16 mouse cellular contexts compared by ENCODE assay signal in genomic region chr2:121610008-121610884, GRCm38 (mm10).
DNase-seq lines count a peak whose midpoint lies in the region; ATAC-seq and TF ChIP-seq lines count a peak whose summit lies in the region.
"Had no signal": no experiment of that assay in that cellular context is flagged by ENCODE, and none has a peak within 500 bp of the region (broad histone marks: within the 10 kb centered on the region; RNA-seq: fewer than 3 reads in every experiment).

No protein-coding gene starts in this region.

- H3K9ac ChIP-seq in forebrain, postnatal 0 days = no peak overlapping the region
- no peak overlapping the region for H3K9ac ChIP-seq in forebrain, embryonic 11.5 days (ENCODE audit: low read length)
- no peak overlapping the region for H3K9ac ChIP-seq in neural tube, embryonic 11.5 days (ENCODE audit: low read length)
- H3K9ac ChIP-seq in midbrain, embryonic 12.5 days (replicated peaks) = no peak overlapping the region
- H3K9ac ChIP-seq: forebrain, embryonic 13.5 days; liver, postnatal 0 days had no signal

- H3K36me3 ChIP-seq in forebrain, postnatal 0 days (ENCODE audit: insufficient read depth) = no peaks in the 10 kb centered on the region
- H3K36me3 ChIP-seq in forebrain, embryonic 11.5 days (ENCODE audit: control insufficient read depth, insufficient read depth, low read length) = no peaks in the 10 kb centered on the region
- no peaks in the 10 kb centered on the region for H3K36me3 ChIP-seq in neural tube, embryonic 11.5 days (ENCODE audit: control insufficient read depth, insufficient read depth, low read length)
- no peaks in the 10 kb centered on the region for H3K36me3 ChIP-seq in midbrain, embryonic 12.5 days
- H3K36me3 ChIP-seq: limb, embryonic 10.5 days had no signal

- no peak overlapping the region for H3K4me2 ChIP-seq in forebrain, postnatal 0 days (ENCODE audit: low read depth)
- no peak overlapping the region for H3K4me2 ChIP-seq in forebrain, embryonic 11.5 days (ENCODE audit: low read depth, low read length, severe bottlenecking)
- H3K4me2 ChIP-seq in neural tube, embryonic 11.5 days (ENCODE audit: low read depth) = 0 out of 2 replicates have a peak overlapping the region, but pooled peaks have one; percentile 1
- H3K4me2 ChIP-seq in midbrain, embryonic 12.5 days (replicated peaks) = peak overlapping the region; percentile 7; the same call in 1 of the 2 replicates
- H3K4me2 ChIP-seq: forebrain, embryonic 13.5 days had no signal

- no peaks in the 10 kb centered on the region for H3K27me3 ChIP-seq in forebrain, postnatal 0 days (ENCODE audit: insufficient read depth, low read length)
- H3K27me3 ChIP-seq in forebrain, embryonic 11.5 days (ENCODE audit: control insufficient read depth, insufficient read depth, low read length) = no peaks in the 10 kb centered on the region
- H3K27me3 ChIP-seq in neural tube, embryonic 11.5 days (ENCODE audit: control insufficient read depth, insufficient read depth, low read length) = no peaks in the 10 kb centered on the region
- no peaks in the 10 kb centered on the region for H3K27me3 ChIP-seq in midbrain, embryonic 12.5 days
- H3K27me3 ChIP-seq: forebrain, embryonic 13.5 days had no signal

- H3K4me1 ChIP-seq in forebrain, postnatal 0 days (ENCODE audit: insufficient read depth) = no peaks in the 10 kb centered on the region; the same call in none of the 2 replicates
- H3K4me1 ChIP-seq in forebrain, embryonic 11.5 days (replicated peaks; ENCODE audit: control insufficient read depth, insufficient read depth, low read length) = no peaks in the 10 kb centered on the region
- peaks cover 6% of the 10 kb centered on the region for H3K4me1 ChIP-seq in neural tube, embryonic 11.5 days (ENCODE audit: control insufficient read depth, insufficient read depth, low read length)
- peaks cover 16% of the 10 kb centered on the region; the same call in 1 of the 2 replicates for H3K4me1 ChIP-seq in midbrain, embryonic 12.5 days

- H3K27ac ChIP-seq in forebrain, postnatal 0 days (ENCODE audit: low read depth, low read length) = 0 out of 2 replicates have a peak overlapping the region, but pooled peaks have one; percentile 15
- H3K27ac ChIP-seq in forebrain, embryonic 11.5 days (ENCODE audit: low read depth, low read length) = no peak overlapping the region
- 0 out of 2 replicates have a peak overlapping the region, but pooled peaks have one; percentile 10 for H3K27ac ChIP-seq in neural tube, embryonic 11.5 days (ENCODE audit: low read depth, low read length)
- H3K27ac ChIP-seq in midbrain, embryonic 12.5 days (replicated peaks) = peak overlapping the region; percentile 49; the same call in 1 of the 2 replicates
- H3K27ac ChIP-seq: forebrain, embryonic 13.5 days; limb, embryonic 10.5 days had no signal

- 62% methylated on average over 17 of the region's 17 CpGs for WGBS in forebrain, postnatal 0 days
- 81% methylated on average over 17 of the region's 17 CpGs for WGBS in forebrain, embryonic 11.5 days
- WGBS in neural tube, embryonic 11.5 days = 43% methylated on average over 17 of the region's 17 CpGs
- 65% methylated on average over 17 of the region's 17 CpGs for WGBS in midbrain, embryonic 12.5 days

- H3K4me3 ChIP-seq in forebrain, postnatal 0 days (ENCODE audit: low read depth, low read length) = no peak overlapping the region
- H3K4me3 ChIP-seq in forebrain, embryonic 11.5 days (ENCODE audit: low read depth, low read length) = no peak overlapping the region
- H3K4me3 ChIP-seq in neural tube, embryonic 11.5 days (ENCODE audit: low read depth, low read length) = no peak overlapping the region
- H3K4me3 ChIP-seq in midbrain, embryonic 12.5 days = no peak overlapping the region
- H3K4me3 ChIP-seq: forebrain, embryonic 13.5 days; limb, embryonic 10.5 days had no signal

- ATAC-seq in forebrain, postnatal 0 days = no peak
- no peak for ATAC-seq in forebrain, embryonic 11.5 days (replicated peaks; ENCODE audit: low FRiP score)
- ATAC-seq in neural tube, embryonic 11.5 days (ENCODE audit: insufficient read depth, low FRiP score, low TSS enrichment) = no peak
- no peak for ATAC-seq in midbrain, embryonic 12.5 days (ENCODE audit: low FRiP score, low read depth)
- ATAC-seq: forebrain, embryonic 13.5 days; liver, postnatal 0 days had no signal

- DNase-seq in forebrain, postnatal 0 days = no peak
- DNase-seq in forebrain, embryonic 11.5 days (ENCODE audit: low spot score) = no peak
- peak; percentile 39 for DNase-seq in neural tube, embryonic 11.5 days (ENCODE audit: low spot score)
- DNase-seq in neural tube, embryonic 10.5 days (ENCODE audit: extremely low spot score, low spot score) = no peak
- no peak for DNase-seq in ovary, postnatal 14 days (ENCODE audit: low spot score)
- DNase-seq in yolk sac, embryonic 10.5 days (ENCODE audit: low spot score) = no peak
- DNase-seq in ovary, postnatal 10 days (ENCODE audit: low spot score) = no peak
- DNase-seq: B cell, adult 2 months; cerebellum, adult 11 months; heart, adult 11 months; heart, postnatal 4 days; liver, postnatal 0 days; right cerebral cortex, postnatal 25 days had no signal

- no peak for TF ChIP-seq CTCF in forebrain, postnatal 0 days (IDR thresholded peaks at IDR 0.05; ENCODE audit: low read depth)

- H3K9me3 ChIP-seq in forebrain, postnatal 0 days (ENCODE audit: low read length) = no peaks in the 10 kb centered on the region
- H3K9me3 ChIP-seq in forebrain, embryonic 11.5 days (ENCODE audit: control insufficient read depth, low read length) = no peaks in the 10 kb centered on the region
- H3K9me3 ChIP-seq in neural tube, embryonic 11.5 days (ENCODE audit: control insufficient read depth, low read length) = no peaks in the 10 kb centered on the region
- 0 out of 2 replicates have a peak, but pooled peaks cover 3% of the 10 kb centered on the region for H3K9me3 ChIP-seq in midbrain, embryonic 12.5 days
- H3K9me3 ChIP-seq: forebrain, embryonic 13.5 days; limb, embryonic 10.5 days had no signal

Comparison
In these comparisons a context has a peak if more than half of its experiments do, and no peak if none do; other contexts are left out.
1. H3K4me2 ChIP-seq: peak in neural tube, embryonic 11.5 days (single experiment) and midbrain, embryonic 12.5 days (single experiment); none in forebrain, postnatal 0 days (single experiment) and forebrain, embryonic 11.5 days (single experiment).